Mouse (Mus musculus): ENCODE results near the gene Pan3.
"Not testable (repeated sequence)": the region's sequence is repeated elsewhere in the genome, so short reads cannot be mapped to it uniquely, and the experiment has no call there.

Pan3 gene

DNA sequence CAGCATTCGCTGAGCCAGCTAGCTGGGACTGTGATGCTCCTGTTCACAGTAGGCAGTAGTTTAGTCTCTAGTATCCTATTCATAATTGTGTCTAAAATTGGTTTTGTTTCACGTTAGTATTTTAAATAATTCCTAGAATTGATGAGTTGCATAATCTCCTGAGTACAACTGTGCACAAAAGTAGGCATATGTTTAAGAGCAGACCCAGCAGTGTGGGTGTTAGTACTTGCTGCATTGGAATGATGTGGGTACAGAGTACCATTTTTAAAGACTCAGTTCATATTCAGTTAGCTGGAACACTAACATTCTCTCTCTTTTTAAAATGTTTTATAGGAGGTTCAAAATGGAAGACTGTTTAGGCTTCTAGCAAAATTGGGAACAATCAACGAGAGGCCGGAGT lies 109.4 kb downstream of the Pan3 start:
- in situ Hi-C loops (cut with MboI; ENCODE audit: unreplicated experiment in 2 of 2), result loop anchor here in 1 of 2 experiments (25.0 kb wide), 1 partner anchor 627 kb away; no protein-coding TSS in a partner anchor

DNA sequence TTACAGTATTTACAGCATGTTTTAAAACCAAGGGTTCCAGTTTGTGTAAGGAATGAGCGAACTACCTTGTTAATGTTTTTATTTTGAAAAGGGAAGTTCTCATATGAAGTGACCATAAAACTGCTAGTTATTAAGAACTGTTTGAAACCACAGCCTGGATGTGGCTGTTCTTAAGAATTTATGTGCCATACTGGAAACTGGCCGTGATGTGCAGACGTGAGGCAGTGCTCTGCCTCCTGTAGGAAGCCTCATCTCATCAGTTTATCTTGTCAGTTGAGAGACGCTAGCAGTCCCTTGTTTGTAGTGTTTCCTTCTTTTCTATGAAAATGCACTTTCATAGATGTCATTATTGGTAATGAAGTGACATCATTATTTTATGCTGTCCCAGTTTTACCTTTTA lies 109.9 kb downstream of the Pan3 start:
- in situ Hi-C loops (cut with MboI; ENCODE audit: unreplicated experiment in 2 of 2), result loop anchor here (5.0 to 25.0 kb wide), 2 partner anchors 123 to 628 kb away; no protein-coding TSS in a partner anchor

DNA sequence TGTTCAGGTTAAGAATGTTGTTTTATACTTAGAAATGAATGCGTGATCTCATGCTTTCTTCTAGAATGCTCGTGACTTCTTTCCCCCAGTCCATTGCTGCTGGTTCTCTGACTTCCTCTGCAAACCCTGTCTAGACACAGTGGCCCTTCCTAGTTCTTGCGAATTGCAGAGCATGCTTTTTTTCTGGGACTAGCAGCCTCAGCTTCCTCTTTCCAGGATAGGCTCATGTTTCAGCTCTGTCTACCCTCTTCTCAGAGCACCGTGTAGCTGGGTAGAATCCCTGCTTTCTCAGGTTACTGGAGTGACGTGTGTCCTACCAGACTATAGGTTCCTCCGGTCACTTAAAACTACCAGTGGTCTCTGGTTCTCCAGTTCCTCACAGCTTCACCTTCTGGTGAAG lies 112.3 kb downstream of the Pan3 start:
- in situ Hi-C loops (cut with MboI; ENCODE audit: unreplicated experiment in 2 of 2), result loop anchor here (5.0 to 25.0 kb wide), 2 partner anchors 125 to 630 kb away; no protein-coding TSS in a partner anchor

DNA sequence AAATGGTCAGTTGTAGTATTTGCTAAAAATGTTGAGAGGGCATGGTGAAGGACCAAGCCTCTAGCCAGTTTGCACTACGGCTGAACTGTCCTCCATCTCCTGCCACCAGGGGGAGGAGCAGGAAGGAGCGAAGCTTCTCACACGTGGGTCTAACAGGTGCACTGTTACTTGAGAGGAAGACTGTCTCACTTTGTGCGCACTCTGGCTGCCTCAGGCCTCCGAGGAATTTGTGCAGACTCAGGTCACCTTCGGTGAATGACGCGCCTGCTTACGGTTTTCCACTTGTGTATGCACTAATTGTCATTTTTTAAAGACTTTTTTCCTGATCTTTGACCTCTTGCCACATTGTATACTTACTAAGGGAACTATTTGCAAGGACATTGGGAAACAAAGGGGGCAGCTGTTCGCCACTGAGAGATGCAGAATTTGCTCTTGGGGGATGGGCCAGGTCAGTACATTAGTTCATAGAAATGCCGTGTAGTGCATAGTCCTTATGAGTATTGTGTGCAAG lies 115.8 kb downstream of the Pan3 start:
- in situ Hi-C loops (cut with MboI; ENCODE audit: unreplicated experiment in 2 of 2), result loop anchor here in 1 of 2 experiments (25.0 kb wide), 1 partner anchor 633 kb away; no protein-coding TSS in a partner anchor

DNA sequence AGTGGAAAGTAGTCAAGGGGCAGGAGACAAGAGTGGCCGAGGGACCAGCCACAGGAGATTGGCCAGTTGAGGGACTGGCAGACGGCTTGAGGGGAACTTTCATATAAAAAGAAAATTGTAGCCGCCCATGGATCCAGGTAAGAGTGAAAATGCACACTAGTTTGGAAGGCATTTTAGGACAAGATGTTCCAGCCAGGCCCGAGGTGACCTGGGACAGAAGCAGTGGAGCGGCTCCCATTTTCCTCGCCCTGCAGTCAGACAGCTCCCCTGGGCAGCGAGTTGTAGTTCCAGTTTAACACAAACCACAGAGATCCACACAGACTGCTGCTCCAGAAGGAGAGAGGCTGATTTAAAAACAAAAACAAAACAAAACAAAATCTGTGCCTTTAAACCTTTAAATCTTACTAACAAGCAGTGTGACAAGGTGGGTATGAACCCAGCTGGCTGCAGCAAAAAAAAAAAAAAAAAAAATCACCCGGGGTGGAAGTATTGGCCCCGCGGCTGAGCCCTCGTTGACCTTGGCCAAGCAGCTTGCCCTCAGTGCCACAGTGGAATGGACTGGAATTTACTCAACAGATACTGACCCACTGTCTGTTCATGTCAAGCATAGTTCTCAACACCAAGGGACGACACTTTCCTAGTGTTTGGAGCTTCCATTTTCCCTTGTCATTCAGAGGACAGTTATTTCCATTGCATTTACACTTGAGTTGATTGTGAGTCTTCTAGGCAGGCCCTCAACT lies 119.2 kb downstream of the Pan3 start:
- in situ Hi-C loops (cut with MboI; ENCODE audit: unreplicated experiment in 2 of 2), result loop anchor here in 1 of 2 experiments (25.0 kb wide), 1 partner anchor 637 kb away; no protein-coding TSS in a partner anchor

DNA sequence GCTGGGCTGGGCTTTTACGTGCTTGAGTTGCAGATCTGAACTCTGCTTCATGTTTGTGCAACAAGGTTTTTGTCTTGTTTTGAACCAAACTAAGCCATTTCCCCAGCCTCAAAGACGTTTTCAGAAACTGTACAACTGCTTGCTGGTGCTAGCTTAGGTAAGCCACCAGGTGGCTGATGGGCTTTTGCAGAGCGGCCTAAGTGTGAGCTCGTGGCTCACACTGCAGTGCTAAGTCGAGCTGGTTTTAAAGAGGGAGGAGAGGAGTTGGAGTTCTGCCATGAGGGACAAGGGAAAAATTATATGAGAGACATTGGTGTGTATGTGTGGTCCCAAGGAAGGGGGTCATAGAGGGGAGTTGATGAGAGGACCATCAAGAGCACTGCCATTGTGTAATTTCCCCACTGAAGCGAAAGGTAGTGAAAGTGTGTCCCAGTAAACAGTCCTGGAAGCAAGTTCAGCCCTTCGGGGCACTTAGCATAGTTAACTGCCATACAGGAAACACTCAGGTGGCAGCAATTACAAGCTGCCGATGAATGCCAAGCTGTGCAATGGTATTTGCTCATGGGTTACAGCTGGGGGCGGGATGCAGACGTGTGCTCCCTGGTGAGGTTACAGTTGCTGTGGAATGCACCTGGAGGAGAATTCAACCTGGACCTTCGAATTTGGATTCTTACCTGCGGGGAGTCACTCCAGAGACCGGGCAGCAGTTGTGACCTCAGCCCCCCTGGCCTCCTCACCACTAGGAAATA lies 122.1 kb downstream of the Pan3 start:
- in situ Hi-C loops (cut with MboI; ENCODE audit: unreplicated experiment in 2 of 2), result no loop called here

DNA sequence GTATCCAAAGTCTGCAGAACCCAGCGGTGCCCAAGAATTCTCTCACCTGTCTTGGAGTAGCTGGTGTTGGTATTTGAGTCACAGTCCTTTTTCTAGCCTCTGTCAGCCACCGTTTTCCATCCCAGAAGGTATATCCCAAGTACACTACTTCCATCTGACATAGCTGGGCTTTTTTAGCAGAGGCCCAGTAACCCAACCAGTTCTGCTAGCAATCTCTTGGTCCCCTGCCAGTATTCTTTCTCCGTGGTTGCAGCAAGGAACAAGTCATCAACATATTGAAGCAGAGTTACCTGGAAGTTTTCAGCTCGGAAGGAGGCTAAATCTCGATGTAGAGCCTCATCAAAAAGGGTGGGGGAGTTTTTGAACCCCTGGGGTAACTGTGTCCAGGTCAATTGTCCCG lies 127.7 kb downstream of the Pan3 start:
- in situ Hi-C loops (cut with MboI; ENCODE audit: unreplicated experiment in 2 of 2), result not testable (repeated sequence)

DNA sequence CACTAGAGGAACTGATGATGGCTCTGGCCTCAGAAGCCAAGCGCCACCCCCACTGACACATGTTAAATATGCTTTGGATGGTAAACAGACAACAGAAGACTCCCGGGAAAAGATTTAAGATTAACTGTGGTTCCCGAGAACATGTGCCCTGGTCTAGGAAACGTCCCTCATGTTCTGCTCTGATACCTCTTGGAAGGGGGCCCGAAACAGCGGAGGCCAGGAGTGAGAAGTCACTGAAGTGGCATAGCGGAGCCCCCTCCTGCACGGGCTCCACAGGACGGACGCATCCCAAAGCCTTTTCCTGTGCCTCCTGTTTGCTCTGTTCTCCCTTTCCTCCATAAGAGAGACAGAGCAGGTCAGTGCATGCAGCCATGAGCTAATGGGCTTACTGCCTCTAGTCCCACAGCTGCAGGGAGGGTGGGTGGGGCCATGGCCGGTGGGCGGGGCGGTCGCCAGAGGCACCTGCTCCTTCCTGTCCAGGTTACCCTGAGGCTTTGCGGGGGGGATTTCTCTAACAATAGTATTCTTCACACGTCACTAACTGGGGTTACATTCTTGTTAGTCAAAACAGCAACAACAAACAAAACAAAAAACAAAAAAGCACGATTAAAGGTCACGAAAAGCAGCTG lies 133.7 kb downstream of the Pan3 start:
- in situ Hi-C loops (cut with MboI; ENCODE audit: unreplicated experiment in 2 of 2), result no loop called here

DNA sequence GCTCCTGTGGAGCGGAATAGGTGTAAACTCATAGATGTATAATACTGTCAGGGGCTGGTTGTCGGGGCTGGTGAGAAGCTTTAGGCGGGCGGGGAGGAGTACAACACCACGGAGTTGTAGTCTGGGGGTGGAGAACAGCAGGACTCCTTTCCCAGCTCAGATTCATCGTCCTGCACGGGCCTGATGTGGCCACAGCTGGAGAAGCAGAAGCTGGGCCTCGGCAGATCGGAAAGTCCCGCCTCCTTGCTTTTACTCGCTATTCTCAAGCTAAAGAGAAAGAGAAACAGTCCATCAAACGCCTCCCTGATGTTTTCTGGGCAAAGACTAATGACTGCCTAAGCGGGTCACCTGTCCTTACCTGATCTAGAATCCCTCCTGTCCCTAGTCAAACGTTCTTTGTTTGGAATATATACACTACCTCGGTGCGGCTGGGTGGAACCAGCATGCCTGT lies 134.2 kb downstream of the Pan3 start:
- in situ Hi-C loops (cut with MboI; ENCODE audit: unreplicated experiment in 2 of 2), result no loop called here

DNA sequence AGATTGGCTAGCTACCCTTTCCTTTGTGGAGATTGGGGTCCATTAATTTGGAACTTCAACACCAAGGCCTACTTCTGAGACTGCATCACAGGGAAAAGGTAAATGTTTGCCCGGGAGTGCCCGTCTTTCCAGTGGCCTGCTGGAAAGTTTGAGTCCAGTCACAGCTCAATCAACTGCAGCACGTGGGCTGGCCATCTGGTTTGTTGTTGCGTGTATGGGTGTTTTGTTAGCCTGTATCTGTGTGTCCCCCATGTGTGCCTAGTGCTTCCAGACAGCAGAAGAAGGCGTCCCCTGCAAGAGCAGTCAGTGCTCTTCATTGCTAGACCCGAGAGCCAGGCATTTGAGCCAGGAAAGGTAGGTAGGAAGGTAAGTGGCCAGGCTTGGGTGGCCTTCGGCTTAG lies 135.5 kb downstream of the Pan3 start:
- in situ Hi-C loops (cut with MboI; ENCODE audit: unreplicated experiment in 2 of 2), result no loop called here

DNA sequence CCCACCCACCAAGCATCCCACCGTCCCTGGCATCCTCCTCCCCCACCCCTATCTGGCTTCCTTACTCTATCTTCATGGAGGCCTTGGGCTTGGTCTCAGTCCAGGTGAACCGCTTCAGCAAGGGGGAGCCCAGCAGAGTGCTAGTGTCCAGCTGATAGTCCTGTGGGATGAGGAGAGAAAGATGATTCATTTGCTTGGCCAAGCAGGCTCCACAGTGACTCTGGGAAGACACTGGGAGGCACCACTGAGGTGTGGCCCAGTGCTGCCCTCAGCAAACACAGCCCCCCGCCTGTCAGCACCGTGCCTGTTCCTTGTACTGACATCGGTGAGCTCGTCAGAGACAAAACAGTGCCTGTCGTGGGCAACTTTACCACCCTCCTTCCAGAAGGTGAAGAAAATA lies 136.4 kb downstream of the Pan3 start:
- in situ Hi-C loops (cut with MboI; ENCODE audit: unreplicated experiment in 2 of 2), result no loop called here

DNA sequence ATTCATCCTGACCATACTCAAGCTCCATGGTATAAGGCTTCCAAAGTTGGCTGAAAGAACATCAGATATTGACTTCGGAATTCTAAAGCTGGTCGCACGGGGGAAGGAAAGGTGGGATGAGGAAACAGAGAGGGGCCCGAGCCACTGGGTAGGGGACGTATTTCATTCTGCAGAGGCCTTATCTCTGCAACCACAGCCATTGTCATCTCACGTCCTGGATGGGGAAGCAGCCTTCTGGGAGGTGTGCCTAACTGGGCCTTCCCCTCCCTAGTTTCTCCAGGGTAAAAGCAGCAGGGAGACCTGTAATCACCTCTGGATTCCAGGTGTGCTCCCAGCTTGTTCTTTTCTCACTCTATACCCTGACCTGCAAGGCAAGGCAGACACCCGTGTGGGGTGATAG lies 142.7 kb downstream of the Pan3 start:
- in situ Hi-C loops (cut with MboI; ENCODE audit: unreplicated experiment in 2 of 2), result loop anchor here in 1 of 2 experiments (10.0 kb wide), 1 partner anchor 272 kb away; no protein-coding TSS in a partner anchor

DNA sequence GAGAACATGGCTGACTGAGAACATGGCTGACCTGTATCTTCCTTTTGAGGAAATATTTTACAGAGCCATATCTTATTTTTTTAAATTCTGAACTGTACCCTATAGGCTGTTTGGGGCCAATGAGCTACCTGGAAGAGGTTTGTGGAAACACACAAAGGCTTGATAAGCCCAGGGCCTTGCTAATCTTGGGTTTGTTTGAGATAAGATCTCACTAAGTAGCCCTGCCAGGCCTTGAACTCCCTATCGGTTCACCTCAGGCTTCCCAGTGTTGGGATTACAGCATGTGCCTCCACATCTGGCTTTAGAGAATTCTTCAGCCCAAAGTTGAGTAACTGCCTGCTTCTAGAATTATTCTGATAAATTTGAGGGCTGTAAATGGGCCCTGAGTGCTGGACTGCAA lies 143.6 kb downstream of the Pan3 start:
- in situ Hi-C loops (cut with MboI; ENCODE audit: unreplicated experiment in 2 of 2), result loop anchor here in 1 of 2 experiments (10.0 kb wide), 1 partner anchor 271 kb away; no protein-coding TSS in a partner anchor

DNA sequence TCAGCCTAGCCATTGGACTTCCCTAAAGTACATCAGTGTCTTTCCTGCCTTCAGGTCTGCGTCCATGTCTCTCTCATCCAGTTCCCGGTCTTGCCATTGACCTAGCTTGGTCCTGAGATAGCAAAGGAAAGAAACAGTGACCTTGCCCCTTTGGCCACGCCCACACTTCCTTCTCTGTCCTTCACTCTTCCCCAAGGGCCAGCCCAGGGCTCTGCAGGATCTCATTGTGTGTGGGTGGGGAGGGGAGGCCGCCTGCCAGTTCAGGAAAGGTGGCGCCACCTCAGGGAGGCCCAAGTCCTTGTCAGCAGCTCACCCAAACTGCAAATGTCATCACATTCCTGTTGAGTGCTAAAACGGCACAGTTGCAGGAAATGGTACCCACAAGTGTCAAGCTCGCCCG lies 144.6 kb downstream of the Pan3 start:
- in situ Hi-C loops (cut with MboI; ENCODE audit: unreplicated experiment in 2 of 2), result loop anchor here in 1 of 2 experiments (10.0 kb wide), 1 partner anchor 270 kb away; no protein-coding TSS in a partner anchor

DNA sequence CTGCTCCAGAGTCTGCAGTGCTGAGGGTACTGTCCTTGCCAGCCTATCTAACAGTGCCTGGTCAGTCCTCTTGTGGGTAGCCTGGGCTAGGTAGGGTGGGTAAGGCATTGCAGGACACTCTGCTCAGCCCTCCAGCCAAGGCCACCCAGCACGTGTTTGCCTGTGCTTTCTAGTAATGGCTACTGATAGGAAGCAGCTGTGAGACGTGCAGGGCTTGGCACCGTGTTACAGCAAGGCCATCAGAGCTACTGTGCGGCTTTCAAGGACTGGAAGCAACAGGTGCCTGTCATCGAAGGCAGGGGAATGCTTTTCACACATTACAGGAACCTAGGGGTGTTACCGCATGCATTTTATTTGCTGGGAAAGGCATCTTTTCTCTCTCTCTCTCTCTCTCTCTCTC lies 147.0 kb downstream of the Pan3 start:
- in situ Hi-C loops (cut with MboI; ENCODE audit: unreplicated experiment in 2 of 2), result loop anchor here (5.0 to 25.0 kb wide), 3 partner anchors 260 to 665 kb away; no protein-coding TSS in a partner anchor

DNA sequence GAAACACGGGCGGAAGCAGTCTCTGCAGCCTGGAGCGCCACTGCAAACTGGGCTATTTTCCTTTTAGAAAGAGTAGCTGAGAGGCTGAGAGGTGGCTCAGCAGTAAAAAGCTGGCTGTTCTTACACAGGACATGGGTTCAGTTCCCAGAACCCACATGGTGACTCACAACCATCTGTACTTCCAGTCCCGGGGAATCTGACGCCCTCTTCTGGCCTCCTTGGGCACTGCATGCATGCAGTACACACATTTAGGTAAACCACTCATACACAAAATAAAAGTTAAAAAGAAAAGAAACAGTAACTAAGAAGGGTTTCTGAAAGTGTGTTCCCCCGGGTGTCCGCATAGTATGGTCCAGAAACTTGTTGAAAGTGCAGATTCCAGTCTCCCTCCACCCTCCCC lies 149.2 kb downstream of the Pan3 start:
- in situ Hi-C loops (cut with MboI; ENCODE audit: unreplicated experiment in 2 of 2), result loop anchor here (5.0 to 25.0 kb wide), 3 partner anchors 258 to 663 kb away; no protein-coding TSS in a partner anchor

DNA sequence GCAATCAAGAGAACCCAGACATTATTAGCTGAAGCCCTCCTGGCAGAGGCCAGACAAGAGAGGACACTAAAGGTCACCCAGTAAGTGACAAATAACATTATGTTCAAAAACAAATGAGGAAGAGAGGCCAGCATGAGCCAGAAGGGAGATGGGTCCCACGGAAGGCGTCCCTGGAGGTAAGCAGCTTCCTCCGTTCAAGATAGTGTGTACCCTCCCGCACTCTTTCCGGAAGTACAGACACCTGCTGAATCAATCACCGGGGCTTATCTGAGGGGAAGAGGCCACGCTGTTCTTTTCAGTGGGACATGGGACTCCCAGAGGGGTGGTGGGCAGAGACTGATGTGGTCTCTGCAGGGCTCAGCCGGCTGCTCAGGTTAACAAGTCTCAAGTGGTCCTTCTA lies 149.7 kb downstream of the Pan3 start:
- in situ Hi-C loops (cut with MboI; ENCODE audit: unreplicated experiment in 2 of 2), result loop anchor here (5.0 to 25.0 kb wide), 5 partner anchors 162 to 663 kb away; no protein-coding TSS in a partner anchor

DNA sequence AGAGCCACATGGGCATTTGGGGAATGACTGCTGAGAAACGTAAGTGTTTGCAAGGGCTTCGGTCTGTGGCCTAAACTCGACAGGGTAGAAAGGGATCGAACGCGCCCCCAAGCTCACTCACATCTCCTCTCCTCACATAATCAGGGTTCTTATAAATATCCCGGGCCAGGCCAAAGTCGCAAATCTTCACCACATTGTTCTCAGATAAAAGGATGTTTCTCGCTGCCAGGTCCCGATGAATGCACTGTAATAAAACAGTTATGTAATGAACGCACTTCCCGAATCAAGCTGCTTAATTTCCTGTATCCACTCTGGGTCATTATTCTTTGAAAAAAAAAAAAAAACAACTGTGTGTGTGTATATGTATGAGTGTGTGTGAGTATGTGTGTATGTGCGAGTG lies 150.2 kb downstream of the Pan3 start:
- in situ Hi-C loops (cut with MboI; ENCODE audit: unreplicated experiment in 2 of 2), result loop anchor here (5.0 to 25.0 kb wide), 3 partner anchors 163 to 655 kb away; no protein-coding TSS in a partner anchor

DNA sequence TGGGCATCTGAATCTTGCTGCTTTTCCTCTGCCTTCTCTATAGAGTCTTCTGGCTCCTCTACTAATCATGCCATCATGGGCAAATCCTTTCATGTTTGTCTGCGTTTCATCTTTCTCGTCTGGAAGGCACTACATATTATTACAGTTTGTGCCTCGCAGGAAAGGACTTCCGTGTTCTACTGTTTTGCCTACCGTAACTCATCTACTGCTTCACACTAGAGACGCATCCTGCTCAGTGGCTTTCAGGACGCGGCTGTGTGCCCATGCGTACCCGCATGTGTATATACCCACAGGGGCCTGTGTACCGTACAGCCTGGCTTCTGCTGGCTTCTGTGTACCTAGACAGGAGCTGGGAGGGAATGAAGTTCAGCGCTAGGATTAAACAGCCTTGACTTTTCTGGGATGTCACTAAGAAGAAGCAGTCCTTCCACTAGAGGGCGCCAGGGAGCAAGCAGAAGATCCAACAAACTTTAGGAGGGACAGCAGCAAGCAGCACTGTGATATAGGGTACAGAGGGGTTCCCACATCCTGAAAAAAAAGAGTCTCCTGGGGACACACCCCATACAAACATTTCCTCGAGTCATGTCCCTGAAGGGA lies 153.8 kb downstream of the Pan3 start:
- in situ Hi-C loops (cut with MboI; ENCODE audit: unreplicated experiment in 2 of 2), result loop anchor here (5.0 to 25.0 kb wide), 3 partner anchors 166 to 651 kb away; no protein-coding TSS in a partner anchor

DNA sequence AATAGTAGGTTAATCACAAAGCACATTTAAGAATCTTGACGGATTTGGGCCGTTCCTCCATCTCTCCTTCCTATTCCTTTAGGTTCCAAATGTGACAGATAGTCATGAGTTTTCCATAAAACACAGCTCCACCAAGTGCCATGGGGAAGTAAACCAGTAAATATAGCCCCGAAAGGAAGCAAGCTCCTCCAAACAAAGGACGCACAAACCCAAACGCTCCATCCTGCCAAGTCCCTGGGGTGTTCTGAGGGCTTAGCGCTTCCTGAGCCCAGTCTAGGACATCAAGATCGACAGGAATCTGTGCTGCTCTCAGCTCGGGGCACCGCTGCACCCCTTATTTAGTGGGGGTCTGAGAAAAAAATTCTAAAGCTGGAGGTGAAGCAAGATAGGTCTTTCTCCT lies 154.7 kb downstream of the Pan3 start:
- in situ Hi-C loops (cut with MboI; ENCODE audit: unreplicated experiment in 2 of 2), result loop anchor here (5.0 to 25.0 kb wide), 3 partner anchors 167 to 650 kb away; no protein-coding TSS in a partner anchor

All from v-Abl transformed pro-B cells (cell line).